Mouse (Mus musculus) CD8-positive naive resting alpha-beta T cell, adult 2 months (primary cell): ENCODE results near the gene Senp6.
"Not testable (repeated sequence)": the region's sequence is repeated elsewhere in the genome, so short reads cannot be mapped to it uniquely, and the experiment has no call there.

Experiments
- DNase-seq, 2 experiments: peaks; one replicate each; pipeline ENCODE4 v3.0.0; 2022; ENCODE audit warnings: low read depth in 2 of 2, low spot score in 2 of 2

Gene Senp6

GRCm38 (mm10) chr9:80066367-80067220, at the start of gene Senp6:
Gene Senp6, plus strand, starts transcription at chr9:80066903.
- DNase-seq = peak; percentile 30 to 53

GRCm38 (mm10) chr9:80020429-80020828, 46.3 kb upstream of the Senp6 start:
- DNase-seq = no peak

- no peak for DNase-seq
Measured at GRCm38 (mm10) chr9:80021648-80022047, 45.1 kb upstream of the Senp6 start.

GRCm38 (mm10) chr9:80022821-80023220, 43.9 kb upstream of the Senp6 start:
- DNase-seq = no peak

- DNase-seq = not testable (repeated sequence)
Measured at GRCm38 (mm10) chr9:80025347-80025746, 41.4 kb upstream of the Senp6 start.

GRCm38 (mm10) chr9:80026017-80026416, 40.7 kb upstream of the Senp6 start:
- DNase-seq = peak; percentile 42 to 66

GRCm38 (mm10) chr9:80026581-80027021, 40.1 kb upstream of the Senp6 start:
- no peak for DNase-seq

GRCm38 (mm10) chr9:80037262-80037996, 29.3 kb upstream of the Senp6 start:
- no peak for DNase-seq

GRCm38 (mm10) chr9:80037997-80038383, 28.7 kb upstream of the Senp6 start:
- no peak for DNase-seq

- no peak for DNase-seq
Measured at GRCm38 (mm10) chr9:80039296-80039815, 27.3 kb upstream of the Senp6 start.

- DNase-seq = not testable (repeated sequence)
Measured at GRCm38 (mm10) chr9:80044301-80044700, 22.4 kb upstream of the Senp6 start.

- DNase-seq = not testable (repeated sequence)
Measured at GRCm38 (mm10) chr9:80049271-80049670, 17.4 kb upstream of the Senp6 start.

GRCm38 (mm10) chr9:80052951-80053350, 13.8 kb upstream of the Senp6 start:
- no peak for DNase-seq

GRCm38 (mm10) chr9:80057690-80058089, 9.0 kb upstream of the Senp6 start:
- no peak for DNase-seq

- not testable (repeated sequence) for DNase-seq
Measured at GRCm38 (mm10) chr9:80065495-80065894, 1.2 kb upstream of the Senp6 start.

- DNase-seq = peak; percentile 63 to 72
Measured at GRCm38 (mm10) chr9:80067221-80068027, 721 bp downstream of the Senp6 start.

GRCm38 (mm10) chr9:80068028-80068515, 1.4 kb downstream of the Senp6 start:
- no peak for DNase-seq

GRCm38 (mm10) chr9:80068735-80069315, 2.1 kb downstream of the Senp6 start:
- no peak for DNase-seq

- DNase-seq = no peak
Measured at GRCm38 (mm10) chr9:80070026-80070425, 3.3 kb downstream of the Senp6 start.

GRCm38 (mm10) chr9:80071616-80072015, 4.9 kb downstream of the Senp6 start:
- no peak for DNase-seq
